Mouse (Mus musculus) C2C12 (cell line): ENCODE results near the gene C5ar2.

Experiments used
- CTCF ChIP-seq: IDR thresholded peaks from one replicate; pipeline ENCODE4 v1.5.1; 2011; ENCODE audit not compliant: control insufficient read depth, insufficient read depth, insufficient read length
- MAX ChIP-seq: IDR thresholded peaks from one replicate; pipeline ENCODE4 v1.6.1; 2011; ENCODE audit warnings: mild to moderate bottlenecking, control low read depth
- MYOD1 ChIP-seq: IDR thresholded peaks from one replicate; pipeline ENCODE4 v1.6.1; 2011; ENCODE audit warnings: low read depth; ENCODE audit not compliant: control insufficient read depth, insufficient read length
- MYOG ChIP-seq: IDR thresholded peaks from one replicate; pipeline ENCODE4 v1.6.1; 2011; ENCODE audit not compliant: control insufficient read depth, insufficient read length; ENCODE audit errors: extremely low read depth

- TF ChIP-seq CTCF (no peak), MYOD1 (no peak), MAX (no peak), MYOG (no peak)
These were observed 46.8 kb downstream of the C5ar2 start for GRCm38 (mm10) chr7:16197166-16197565.
